ENCODE assay signal across 27 mouse cellular contexts in the genomic region with DNA sequence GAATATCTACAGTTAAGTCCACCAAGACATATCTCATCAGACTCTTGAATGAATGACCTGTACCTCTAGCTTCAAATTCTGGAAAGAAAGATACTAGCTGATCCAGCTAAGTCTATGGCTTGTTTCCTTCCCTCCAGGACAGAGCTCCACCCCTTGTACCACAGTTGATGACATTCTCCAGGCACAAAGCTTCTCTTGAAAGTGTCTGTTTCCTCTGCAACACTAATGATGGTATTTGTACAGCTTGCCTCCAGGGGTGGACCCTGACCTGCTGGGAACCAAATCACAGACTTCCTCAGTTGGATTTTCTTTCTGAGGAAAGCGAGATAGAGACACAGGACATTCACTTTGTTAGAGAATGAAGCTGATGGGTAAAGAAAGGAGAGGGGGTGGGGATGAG.
DNase-seq lines count a peak whose midpoint lies in the region; ATAC-seq lines count a peak whose summit lies in the region.
"Had no signal": no experiment of that assay in that cellular context is flagged by ENCODE, and none has a peak within 500 bp of the region (broad histone marks: within the 10 kb centered on the region; RNA-seq: fewer than 3 reads in every experiment).

No protein-coding gene starts in this region.

- no peak overlapping the region; the same call in 1 of the 2 replicates for H3K27ac ChIP-seq in heart, embryonic 12.5 days (ENCODE audit: poor library complexity, severe bottlenecking)
- no peak overlapping the region; a peak in 1 of 4 replicates for H3K27ac ChIP-seq in heart, embryonic 14.5 days (replicated peaks in 1 of 2; ENCODE audit: control insufficient read depth in 1 of 2, insufficient read depth in 1 of 2, low read depth in 2 of 2, low read length in 2 of 2)
- 0 out of 2 replicates have a peak overlapping the region, but pooled peaks have one; percentile 10 for H3K27ac ChIP-seq in lung, embryonic 16.5 days (ENCODE audit: low read length)
- H3K27ac ChIP-seq: embryonic facial prominence, embryonic 10.5 days; embryonic facial prominence, embryonic 12.5 days; forebrain, embryonic 13.5 days; forebrain, embryonic 15.5 days had no signal

- WGBS in heart, embryonic 12.5 days, result 50% methylated on average over 1 of the region's 1 CpGs
- 30% methylated on average over 1 of the region's 1 CpGs for WGBS in heart, embryonic 14.5 days
- 73% methylated on average over 1 of the region's 1 CpGs for WGBS in lung, embryonic 16.5 days

- ATAC-seq in heart, embryonic 12.5 days (ENCODE audit: insufficient number of reproducible peaks, low FRiP score), result peak; percentile 83
- ATAC-seq in heart, embryonic 14.5 days (ENCODE audit: insufficient number of reproducible peaks, insufficient read depth, low FRiP score, low read depth), result peak; percentile 71; the same call in 1 of the 2 replicates
- ATAC-seq in lung, embryonic 16.5 days (ENCODE audit: low read depth), result no peak
- ATAC-seq: activated CD4-positive, CD25-positive, alpha-beta regulatory T cell, adult 4 months; CD4-positive, CD25-positive, alpha-beta regulatory T cell, adult 4 months; forebrain, embryonic 13.5 days; forebrain, embryonic 15.5 days; Patski had no signal

- peak; percentile 8 for DNase-seq in embryo, embryonic 10.5 days (ENCODE audit: low spot score)
- DNase-seq in embryo, embryonic 9.5 days (ENCODE audit: extremely low spot score), result no peak
- DNase-seq in heart, postnatal 4 days, result no peak
- DNase-seq in heart, postnatal 36 days, result no peak
- no peak for DNase-seq in lung, adult 18-20 months
- DNase-seq: adrenal gland, adult 8-10 months; adrenal gland, postnatal 14 days; adrenal gland, postnatal 36 days; B cell, adult 2 months; cerebellum, adult 11-12 months; cerebellum, adult 2 months; cerebellum, adult 9-10 months; cerebellum, postnatal 10 days; cerebellum, postnatal 25 days; embryo, embryonic 11 days had no signal

- H3K4me1 ChIP-seq in heart, embryonic 12.5 days (replicated peaks), result peaks cover 15% of the 10 kb centered on the region
- peaks cover 0 to 2% of the 10 kb centered on the region in 2 experiments; a peak in 3 of 4 replicates for H3K4me1 ChIP-seq in heart, embryonic 14.5 days (ENCODE audit: control insufficient read depth in 2 of 2, insufficient read depth in 2 of 2, low read length in 2 of 2)
- H3K4me1 ChIP-seq in lung, embryonic 16.5 days (replicated peaks; ENCODE audit: control insufficient read depth, insufficient read depth, low read length), result peaks cover 4% of the 10 kb centered on the region
- H3K4me1 ChIP-seq: embryonic facial prominence, embryonic 10.5 days; embryonic facial prominence, embryonic 12.5 days; forebrain, embryonic 13.5 days had no signal

- H3K36me3 ChIP-seq in heart, embryonic 12.5 days, result no peaks in the 10 kb centered on the region
- H3K36me3 ChIP-seq in heart, embryonic 14.5 days (ENCODE audit: control insufficient read depth, insufficient read depth, low read length), result no peaks in the 10 kb centered on the region
- no peaks in the 10 kb centered on the region for H3K36me3 ChIP-seq in lung, embryonic 16.5 days (ENCODE audit: control insufficient read depth, insufficient read depth, low read length)
- H3K36me3 ChIP-seq: embryonic facial prominence, embryonic 10.5 days; embryonic facial prominence, embryonic 12.5 days; forebrain, embryonic 15.5 days; G1E had no signal

- no peak overlapping the region for H3K4me3 ChIP-seq in heart, embryonic 12.5 days
- no peak overlapping the region for H3K4me3 ChIP-seq in heart, embryonic 14.5 days (ENCODE audit: control insufficient read depth in 1 of 2, insufficient read depth in 1 of 2, low read depth in 1 of 2, low read length in 2 of 2)
- no peak overlapping the region for H3K4me3 ChIP-seq in lung, embryonic 16.5 days (ENCODE audit: low read length)
- H3K4me3 ChIP-seq: embryonic facial prominence, embryonic 10.5 days; embryonic facial prominence, embryonic 12.5 days; forebrain, embryonic 13.5 days; forebrain, embryonic 15.5 days had no signal

- no peaks in the 10 kb centered on the region for H3K9me3 ChIP-seq in heart, embryonic 12.5 days (replicated peaks)
- no peaks in the 10 kb centered on the region for H3K9me3 ChIP-seq in heart, embryonic 14.5 days (ENCODE audit: control insufficient read depth, low read length)
- no peaks in the 10 kb centered on the region for H3K9me3 ChIP-seq in lung, embryonic 16.5 days (ENCODE audit: control insufficient read depth, low read length)
- H3K9me3 ChIP-seq: embryonic facial prominence, embryonic 10.5 days; embryonic facial prominence, embryonic 12.5 days; forebrain, embryonic 13.5 days; forebrain, embryonic 15.5 days; G1E had no signal

- no peak overlapping the region for H3K9ac ChIP-seq in heart, embryonic 12.5 days
- no peak overlapping the region for H3K9ac ChIP-seq in heart, embryonic 14.5 days (ENCODE audit: low read length)
- H3K9ac ChIP-seq in lung, embryonic 16.5 days (ENCODE audit: low read length), result no peak overlapping the region
- H3K9ac ChIP-seq: embryonic facial prominence, embryonic 12.5 days; forebrain, embryonic 13.5 days; forebrain, embryonic 15.5 days had no signal

- no peaks in the 10 kb centered on the region for H3K27me3 ChIP-seq in heart, embryonic 12.5 days (replicated peaks)
- no peaks in the 10 kb centered on the region for H3K27me3 ChIP-seq in heart, embryonic 14.5 days (ENCODE audit: control insufficient read depth, insufficient read depth, low read length)
- H3K27me3 ChIP-seq in lung, embryonic 16.5 days (ENCODE audit: control insufficient read depth, insufficient read depth, low read depth, low read length), result no peaks in the 10 kb centered on the region
- H3K27me3 ChIP-seq: CH12.LX; embryonic facial prominence, embryonic 12.5 days; forebrain, embryonic 13.5 days; forebrain, embryonic 15.5 days; Patski had no signal

- H3K4me2 ChIP-seq in heart, embryonic 12.5 days, result no peak overlapping the region
- H3K4me2 ChIP-seq in heart, embryonic 14.5 days (ENCODE audit: low read length), result no peak overlapping the region
- H3K4me2 ChIP-seq in lung, embryonic 16.5 days (ENCODE audit: low read depth, low read length), result no peak overlapping the region
- H3K4me2 ChIP-seq: embryonic facial prominence, embryonic 12.5 days; forebrain, embryonic 13.5 days; forebrain, embryonic 15.5 days had no signal

- intact Hi-C loops in heart, postnatal 36 days (cut with DNase I), result no loop called here
